Mouse (Mus musculus) brown adipose tissue, adult 24 weeks (tissue): ENCODE data around the gene Dmrtc2. TPM values are rescaled to one million over a fixed set of nuclear protein-coding genes. Genes with fewer than 3 reads are reported as not detected.
"Not testable (repeated sequence)": the region's sequence is repeated elsewhere in the genome, so short reads cannot be mapped to it uniquely, and the experiment has no call there.

Experiments used
- H3K27ac ChIP-seq: fragments of 200-500 bp; replicated peaks from 2 replicates; pipeline ENCODE4 v1.5.1; 2012; ENCODE audit warnings: low read depth, mild to moderate bottlenecking, low read length
- H3K4me1 ChIP-seq: fragments of 200-500 bp; 2 replicates; pipeline ENCODE4 v1.6.1; 2012; ENCODE audit warnings: low read length, mixed read lengths; ENCODE audit not compliant: control insufficient read depth, insufficient read depth, insufficient read length
- H3K4me3 ChIP-seq: fragments of 200-500 bp; 2 replicates; pipeline ENCODE4 v1.5.1; 2012; ENCODE audit warnings: low read depth, mild to moderate bottlenecking, low read length, moderate library complexity; ENCODE audit not compliant: insufficient read depth
- polyA plus RNA-seq: library from polyadenylated mRNA; stranded (reverse); fragments of >200 nt; gene quantifications from 2 replicates; pipeline ENCODE4 v1.2.4, GENCODE M21; 2012; ENCODE audit not compliant: missing spikeins, insufficient read depth, insufficient read length

Gene Dmrtc2
- polyA plus RNA-seq, 1 experiment = not detected

DNA sequence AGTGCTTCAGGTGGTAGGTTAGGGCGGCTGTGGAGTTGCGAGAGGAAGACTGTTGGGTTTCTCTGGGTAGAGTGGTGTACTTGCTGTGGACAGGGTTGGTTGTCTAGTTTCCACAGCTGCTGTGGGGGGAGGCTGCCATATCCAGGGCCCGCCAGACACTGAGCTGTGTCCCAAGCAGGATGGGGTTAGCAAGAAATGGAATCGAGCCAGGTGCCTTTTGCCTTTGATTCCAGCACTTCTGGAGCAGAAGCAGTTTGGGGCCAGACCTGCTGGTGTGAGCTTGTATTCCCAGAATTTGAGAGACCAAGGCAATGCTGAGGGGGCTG lies 16.4 kb downstream of the Dmrtc2 start:
- H3K27ac ChIP-seq = peak overlapping the region; percentile 63
- no peaks in the 10 kb centered on the region for H3K4me1 ChIP-seq
- peak overlapping the region; percentile 70 for H3K4me3 ChIP-seq

DNA sequence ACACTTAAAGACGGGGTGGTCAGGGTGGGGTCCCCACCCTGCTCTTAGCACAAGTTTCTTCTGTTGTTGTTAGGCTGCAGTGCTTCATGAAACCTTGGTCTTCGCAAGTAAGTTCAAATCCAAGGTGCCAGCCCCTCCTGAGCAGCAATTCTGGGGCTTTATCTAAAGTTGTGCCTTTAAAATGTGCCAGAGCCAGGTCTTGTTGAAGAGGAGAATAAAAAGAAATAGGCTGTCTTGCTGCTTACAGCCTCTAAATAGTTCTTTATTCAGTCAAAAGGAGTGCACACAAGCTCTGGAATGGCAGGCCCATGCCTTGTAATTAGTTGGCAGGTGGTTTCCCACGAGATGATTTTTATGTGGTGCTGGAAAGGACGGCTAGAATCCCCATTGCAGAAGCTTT lies 17.2 kb downstream of the Dmrtc2 start:
- Histone ChIP-seq H3K4me3 (no peak overlapping the region), H3K27ac (no peak overlapping the region)

DNA sequence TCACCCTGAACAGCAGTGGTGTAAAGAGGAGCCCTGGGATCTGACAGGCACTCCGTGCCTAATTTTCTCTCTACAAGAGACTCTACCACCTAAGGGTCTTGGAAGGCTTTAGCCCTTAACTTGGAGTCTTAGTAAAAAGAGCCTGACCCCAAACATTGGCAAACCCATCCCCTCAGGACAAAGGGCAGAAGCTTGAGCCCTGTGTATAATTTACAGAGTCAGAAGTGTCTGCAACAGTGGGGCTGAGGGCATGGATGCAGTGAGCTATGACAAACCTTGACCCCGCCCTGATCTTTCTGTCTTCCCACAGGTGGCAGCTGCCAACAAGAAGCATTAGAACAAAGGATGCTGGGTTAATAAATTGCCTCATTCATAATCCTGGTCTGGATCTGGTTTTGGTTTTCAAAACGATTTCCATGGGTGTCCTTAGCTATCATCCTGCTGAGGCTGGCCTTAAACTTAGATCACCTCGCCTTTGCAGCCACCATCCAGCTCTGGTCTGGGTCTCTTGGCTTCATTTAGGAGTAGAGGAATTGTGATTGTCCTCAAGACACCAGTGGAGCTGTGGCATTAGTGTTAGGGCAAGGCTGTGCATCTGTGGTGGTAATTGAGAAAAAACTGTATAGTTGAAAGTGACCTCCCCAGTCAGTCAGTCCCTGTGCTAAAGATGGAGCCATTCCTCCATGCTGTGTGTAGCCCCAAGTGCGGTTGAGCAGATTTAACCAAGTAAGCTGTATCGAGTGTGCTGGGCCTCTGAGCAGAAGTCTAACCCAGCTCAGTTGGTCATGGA lies 19.8 kb downstream of the Dmrtc2 start:
- H3K4me1 ChIP-seq = no peaks in the 10 kb centered on the region
- no peak overlapping the region for H3K27ac ChIP-seq
- no peak overlapping the region for H3K4me3 ChIP-seq

More for the DNA sequence above, 17.2 kb downstream of the Dmrtc2 start:
- no peaks in the 10 kb centered on the region for H3K4me1 ChIP-seq

DNA sequence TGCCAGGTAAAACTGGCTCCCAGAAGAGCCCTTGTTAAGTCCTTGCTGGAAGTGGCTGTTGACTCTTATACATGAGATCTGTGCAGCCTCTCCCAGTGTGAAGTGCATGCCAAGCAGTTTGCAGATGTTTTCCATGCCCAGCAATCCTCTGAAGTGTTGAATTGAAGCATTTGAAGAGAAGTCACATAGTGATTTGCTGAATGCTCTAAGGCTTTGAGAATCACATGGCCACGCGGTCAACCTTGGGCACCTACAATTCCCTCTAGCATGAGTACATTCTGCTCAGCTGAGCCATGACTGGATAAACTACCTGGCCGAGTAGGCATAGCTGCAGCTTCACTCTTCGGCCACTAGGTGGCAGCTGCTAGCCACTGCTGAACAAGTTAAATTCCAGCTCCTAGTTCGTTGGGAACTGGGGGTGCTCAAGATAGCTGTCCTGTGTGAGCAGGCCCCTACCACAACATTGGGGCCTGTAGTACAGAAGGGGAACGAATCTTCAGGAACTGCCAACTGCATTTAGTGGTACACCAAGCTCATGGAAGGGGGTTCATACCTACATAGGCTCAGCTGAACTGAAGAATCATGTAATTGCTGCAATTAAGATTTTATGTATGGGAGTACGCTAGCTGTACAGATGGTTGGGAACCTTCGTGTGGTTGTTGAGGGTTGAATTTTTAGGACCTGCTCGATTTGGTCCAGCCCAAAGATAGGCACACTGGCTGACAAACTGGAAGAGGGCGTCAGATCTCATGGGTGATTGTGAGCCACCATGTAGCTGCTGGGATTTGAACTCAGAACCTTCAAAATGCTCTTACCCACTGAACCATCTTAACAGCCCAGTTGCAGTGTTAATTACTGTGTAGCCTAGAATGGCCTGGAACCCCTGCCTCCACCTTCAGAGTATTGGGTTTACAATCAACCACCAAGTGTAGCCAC lies 20.7 kb downstream of the Dmrtc2 start:
- Histone ChIP-seq H3K4me1 (no peaks in the 10 kb centered on the region), H3K4me3 (no peak overlapping the region), H3K27ac (no peak overlapping the region)

DNA sequence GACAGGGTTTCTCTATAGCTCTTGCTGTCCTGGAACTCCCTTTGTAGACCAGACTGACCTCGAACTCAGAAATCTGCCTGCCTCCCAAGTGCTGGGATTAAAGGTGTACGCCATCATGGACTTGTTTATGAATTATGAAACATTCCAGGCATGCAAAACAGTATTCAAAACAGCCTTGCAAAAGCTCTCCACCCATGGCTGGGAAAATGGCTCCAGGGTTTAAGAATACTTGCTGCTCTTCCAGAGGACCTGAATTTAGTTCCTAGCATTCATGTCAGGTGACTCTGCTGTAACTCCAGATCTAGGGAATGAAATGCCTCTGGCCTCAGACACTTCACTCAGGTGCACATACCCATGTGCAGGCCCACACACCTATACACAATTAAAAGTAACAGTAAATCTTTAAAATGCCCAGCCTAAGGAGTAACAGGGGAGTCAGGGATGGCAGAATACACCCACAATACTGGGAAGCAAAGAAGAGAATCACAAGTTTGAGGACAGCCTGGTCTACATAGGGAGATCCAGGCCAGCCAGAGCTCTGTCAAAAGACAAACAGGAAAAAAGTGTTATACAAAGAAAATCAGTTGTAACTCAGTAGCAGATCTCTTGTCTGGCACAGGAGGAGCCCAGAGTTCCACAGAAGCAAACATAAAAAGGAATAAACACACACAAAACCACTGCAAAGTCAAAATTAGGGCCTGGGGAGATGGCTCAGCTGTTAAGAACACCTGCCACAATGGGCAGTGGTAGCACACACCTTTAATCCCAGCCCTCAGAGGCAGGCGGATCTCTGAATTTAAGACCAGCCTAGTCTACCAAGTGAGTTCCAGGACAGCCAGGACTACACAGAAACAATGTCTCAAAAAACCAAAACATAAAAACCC lies 21.6 kb downstream of the Dmrtc2 start:
- no peak overlapping the region for H3K4me3 ChIP-seq
- no peak overlapping the region for H3K27ac ChIP-seq
- H3K4me1 ChIP-seq = no peaks in the 10 kb centered on the region

DNA sequence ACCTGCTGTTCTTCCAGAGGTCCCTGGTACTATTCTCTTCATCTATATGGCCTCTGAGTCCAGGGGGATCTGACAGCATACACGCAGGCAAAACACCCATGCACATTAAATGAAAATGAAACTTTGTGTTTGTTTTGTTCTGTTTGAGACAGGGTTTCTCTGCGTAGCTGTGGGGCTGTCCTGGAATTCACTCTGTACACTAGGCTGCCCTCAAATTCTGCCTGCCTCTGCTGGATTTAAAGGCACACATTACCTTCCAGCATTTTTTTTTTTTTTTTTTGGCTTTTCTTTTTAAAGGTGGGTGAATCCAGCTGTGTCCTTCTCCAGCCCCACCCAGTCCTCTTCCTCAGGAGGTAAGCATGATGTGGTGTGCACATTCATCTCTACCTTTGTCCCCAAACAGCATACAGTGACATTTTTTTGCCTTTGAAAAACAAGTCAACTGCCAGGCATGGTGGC lies 22.3 kb downstream of the Dmrtc2 start:
- Histone ChIP-seq H3K4me3 (no peak overlapping the region), H3K27ac (no peak overlapping the region), H3K4me1 (no peaks in the 10 kb centered on the region)

DNA sequence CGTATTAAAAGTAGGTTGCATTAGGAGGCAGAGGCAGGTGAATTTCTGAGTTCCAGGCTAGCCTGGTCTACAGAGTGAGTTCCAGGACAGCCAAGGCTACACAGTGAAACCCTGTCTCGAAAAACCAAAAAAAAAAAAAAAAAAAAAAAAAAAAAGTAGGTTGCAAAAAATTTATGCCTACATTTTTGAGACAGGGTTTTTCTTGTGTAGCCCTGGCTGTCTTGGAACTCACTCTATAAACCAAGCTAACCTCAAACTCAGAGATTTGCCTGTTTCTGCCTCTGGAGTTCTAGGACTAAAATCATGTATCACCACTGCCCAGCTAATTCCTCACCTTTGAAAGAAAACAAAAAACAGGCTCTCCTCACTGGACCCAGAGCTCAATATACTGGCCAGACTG lies 25.9 kb downstream of the Dmrtc2 start:
- H3K27ac ChIP-seq, H3K4me1 ChIP-seq, H3K4me3 ChIP-seq: not testable (repeated sequence)

DNA sequence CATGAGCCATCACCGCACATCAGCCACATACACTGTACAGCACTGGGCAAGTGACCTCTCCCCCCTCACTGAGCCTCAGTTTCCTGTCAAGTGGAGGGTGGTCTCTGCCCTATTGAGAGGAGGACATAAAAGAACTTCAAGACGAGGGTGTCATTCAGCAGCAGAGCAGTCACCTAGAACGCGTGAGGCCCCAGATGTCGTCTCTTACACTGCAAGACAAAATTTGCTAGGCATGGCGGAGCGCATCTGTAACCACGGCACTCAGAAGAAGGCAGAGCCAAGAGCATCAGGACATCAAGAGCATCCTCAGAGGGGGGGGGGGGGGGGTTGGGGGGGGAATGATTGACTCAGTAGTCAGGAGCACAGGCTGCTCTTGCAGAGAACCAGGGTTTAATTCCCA lies 26.4 kb downstream of the Dmrtc2 start:
- no peaks in the 10 kb centered on the region for H3K4me1 ChIP-seq
- no peak overlapping the region for H3K27ac ChIP-seq

DNA sequence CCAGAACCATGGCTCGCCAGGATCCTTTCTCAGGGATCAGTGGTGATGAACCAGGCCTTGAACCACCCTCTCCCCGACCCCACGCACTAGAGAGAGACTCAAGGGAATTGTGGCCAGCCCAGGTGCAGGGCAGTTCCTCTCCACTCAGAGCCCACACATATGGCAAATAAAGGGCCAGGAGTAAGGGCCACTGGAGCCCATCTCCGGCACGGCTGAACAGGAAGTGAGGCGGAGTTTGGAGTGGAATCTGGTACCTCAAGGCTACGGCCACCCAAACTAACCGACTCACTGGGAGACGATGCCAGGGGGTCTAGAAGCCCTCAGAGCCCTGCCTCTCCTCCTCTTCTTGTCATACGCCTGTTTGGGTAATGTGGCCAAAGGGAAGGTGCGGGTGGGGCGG lies 27.4 kb downstream of the Dmrtc2 start, which contains the start of gene Cd79a:
Gene Cd79a, plus strand, starts transcription at position 158 of the 400 bp plus-strand sequence.
- no peak within 1 kb of the TSS for H3K27ac ChIP-seq
- no peak within 1 kb of the TSS for H3K4me3 ChIP-seq
- no peaks in the 10 kb centered on the region for H3K4me1 ChIP-seq

More for the DNA sequence above, 26.4 kb downstream of the Dmrtc2 start:
- no peak overlapping the region for H3K4me3 ChIP-seq

DNA sequence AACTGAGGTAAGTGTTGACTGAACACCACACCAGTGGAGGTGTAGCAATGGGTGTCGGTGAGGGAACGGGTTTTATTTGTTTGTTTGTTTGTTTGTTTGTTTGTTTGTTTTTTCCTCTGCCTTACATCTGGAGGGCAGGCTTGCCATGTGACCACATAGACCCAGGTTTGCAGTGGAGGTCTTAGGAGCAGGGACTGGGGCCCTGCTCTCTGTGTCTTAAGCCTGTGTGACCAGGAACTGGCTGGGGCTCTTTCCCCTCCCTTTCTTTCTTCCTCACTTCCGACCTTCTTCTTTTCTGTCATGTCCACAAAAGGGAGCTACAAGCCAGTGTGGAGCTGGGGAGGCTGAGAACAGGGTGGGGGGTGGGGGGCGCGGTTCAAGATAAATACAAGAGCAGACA lies 28.1 kb downstream of the Dmrtc2 start:
- Histone ChIP-seq H3K4me1 (no peaks in the 10 kb centered on the region), H3K4me3 (no peak overlapping the region), H3K27ac (no peak overlapping the region)

DNA sequence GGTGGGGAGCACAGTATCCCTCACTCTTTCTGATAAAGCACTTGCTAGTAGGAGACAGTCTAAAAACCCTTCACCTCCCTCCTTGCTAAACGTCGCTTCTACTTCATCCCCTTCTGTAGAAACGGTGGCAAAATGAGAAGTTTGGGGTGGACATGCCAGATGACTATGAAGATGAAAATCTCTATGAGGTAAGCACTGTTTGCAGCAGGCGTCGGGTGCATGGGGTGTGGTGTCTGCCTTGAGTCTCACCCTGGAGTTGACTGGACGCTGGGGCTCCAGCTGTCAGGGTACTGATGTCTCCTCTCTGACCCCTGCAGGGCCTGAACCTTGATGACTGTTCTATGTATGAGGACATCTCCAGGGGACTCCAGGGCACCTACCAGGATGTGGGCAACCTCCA lies 31.3 kb downstream of the Dmrtc2 start:
- Histone ChIP-seq H3K27ac (no peak overlapping the region), H3K4me1 (no peaks in the 10 kb centered on the region), H3K4me3 (no peak overlapping the region)

DNA sequence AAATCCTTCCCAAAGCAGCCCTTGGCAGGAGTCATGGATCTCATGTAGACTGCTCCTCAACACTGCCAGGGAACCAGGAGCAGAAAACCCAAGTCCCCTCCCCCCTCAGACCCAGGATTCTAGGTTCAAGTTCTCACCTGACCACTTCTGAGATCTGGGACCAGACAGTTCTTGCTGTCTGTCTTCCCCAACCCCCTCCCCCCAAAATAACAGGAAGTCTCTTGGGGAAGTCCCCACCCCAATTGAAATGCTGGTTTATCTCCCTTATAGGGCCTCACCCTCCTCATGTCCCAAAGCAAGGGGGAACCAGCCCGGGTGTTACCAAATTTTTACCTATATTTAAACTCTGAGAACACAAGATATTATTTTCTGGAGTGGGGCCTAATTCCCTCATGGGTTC lies 32.0 kb downstream of the Dmrtc2 start:
- H3K4me1 ChIP-seq = no peaks in the 10 kb centered on the region
- peak overlapping the region; percentile 96; the same call in 1 of the 2 replicates for H3K27ac ChIP-seq
- H3K4me3 ChIP-seq = peak overlapping the region; percentile 68

DNA sequence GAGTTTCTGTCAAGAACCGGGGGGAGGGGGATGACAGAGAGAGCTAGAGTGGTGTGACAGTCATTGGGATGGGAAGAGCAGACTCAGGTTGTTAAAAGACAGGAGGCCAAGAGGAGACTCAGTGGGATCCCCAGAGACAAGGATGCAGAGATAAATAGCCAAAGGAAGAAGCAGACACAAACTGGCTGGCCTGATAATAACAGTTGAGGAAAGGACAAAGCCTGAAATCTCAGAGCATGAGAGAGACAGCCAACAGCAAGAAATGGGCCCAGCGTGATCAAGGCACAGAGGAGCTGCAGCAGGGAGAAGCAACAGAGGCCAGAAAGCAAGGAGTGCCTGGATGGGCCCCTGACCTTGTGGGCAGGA lies 32.4 kb downstream of the Dmrtc2 start:
- Histone ChIP-seq H3K4me1 (no peaks in the 10 kb centered on the region), H3K27ac (peak overlapping the region; percentile 96), H3K4me3 (peak overlapping the region; percentile 68)

DNA sequence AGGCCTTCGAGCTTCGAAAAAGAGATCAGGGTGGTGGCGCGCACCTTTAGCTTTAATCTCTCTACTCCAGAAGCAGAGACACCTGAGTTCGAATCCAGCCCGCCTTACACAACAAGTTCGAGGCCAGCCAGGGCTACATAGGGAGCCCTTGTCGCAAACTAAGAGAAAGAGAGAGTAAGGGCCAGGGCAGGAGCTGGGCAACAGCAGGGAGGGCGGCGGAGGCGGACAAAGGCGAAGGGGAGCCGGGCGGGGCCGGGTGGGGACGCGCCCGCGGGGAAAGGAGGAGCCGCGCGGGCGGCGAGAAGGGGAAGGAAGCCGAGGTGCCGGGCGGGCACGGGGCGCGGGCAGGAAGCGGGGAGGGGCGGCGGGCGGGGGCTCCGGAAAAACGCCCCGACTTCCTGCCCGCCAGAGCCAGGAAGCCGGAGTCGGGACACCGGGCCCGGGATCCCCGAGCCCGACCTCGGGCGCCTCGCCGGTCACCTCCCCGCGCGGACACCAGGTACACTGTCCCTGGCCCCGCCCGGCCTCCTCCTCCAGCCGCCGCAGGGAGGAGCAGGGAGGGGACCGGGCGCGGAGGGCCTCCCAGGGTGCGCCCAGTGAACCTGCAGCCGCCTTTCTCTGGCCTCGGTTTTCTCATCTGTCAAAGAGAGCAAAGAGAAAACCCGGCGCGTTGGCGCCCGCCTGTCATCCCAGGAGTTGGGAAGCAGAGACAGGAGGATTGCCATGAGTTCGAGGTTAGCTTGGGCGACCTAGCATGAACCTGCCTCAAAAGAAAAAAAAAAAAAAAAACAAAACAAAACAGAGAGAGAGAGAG lies 33.0 kb downstream of the Dmrtc2 start, which contains the start of gene Arhgef1:
Gene Arhgef1, plus strand, starts transcription at position 283 of the 814 bp plus-strand sequence.
- Histone ChIP-seq H3K27ac (peak within 1 kb of the TSS; percentile 96), H3K4me1 (no peaks in the 10 kb centered on the region), H3K4me3 (peak within 1 kb of the TSS; percentile 86)
